Mouse (Mus musculus): Measurements from ENCODE around the gene Nrap.

DNA sequence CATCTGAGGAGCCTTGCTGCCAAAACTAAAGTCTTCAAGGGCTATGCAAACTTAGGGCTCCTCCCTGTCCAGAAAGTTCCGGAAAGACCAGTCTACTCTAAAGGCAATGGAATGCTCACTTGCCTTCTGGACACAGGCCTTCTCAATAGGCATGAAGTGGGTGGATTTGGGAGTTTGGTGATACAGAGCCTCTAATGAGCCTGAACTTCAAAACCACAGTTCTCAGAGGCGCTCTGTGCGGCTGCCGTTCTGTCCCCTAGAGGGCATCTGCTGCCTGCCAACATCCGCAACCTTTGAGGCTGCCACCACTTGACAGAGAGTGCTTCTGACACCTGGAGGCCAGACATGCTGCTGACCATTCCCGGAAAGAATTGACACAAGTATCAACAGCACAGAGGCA is 40.5 kb downstream of the Nrap start:
- TF ChIP-seq CTCF (IDR thresholded peaks at IDR 0.05; ENCODE audit: extremely low read depth, insufficient read length, insufficient replicate concordance, low read depth, low read length) = peak; percentile 51; the same call in 1 of the 2 replicates
- TF ChIP-seq POLR2A (IDR thresholded peaks at IDR 0.05; ENCODE audit: low read depth, low read length) = no peak
